8 mouse cellular contexts compared by ENCODE assay signal in the genomic region with DNA sequence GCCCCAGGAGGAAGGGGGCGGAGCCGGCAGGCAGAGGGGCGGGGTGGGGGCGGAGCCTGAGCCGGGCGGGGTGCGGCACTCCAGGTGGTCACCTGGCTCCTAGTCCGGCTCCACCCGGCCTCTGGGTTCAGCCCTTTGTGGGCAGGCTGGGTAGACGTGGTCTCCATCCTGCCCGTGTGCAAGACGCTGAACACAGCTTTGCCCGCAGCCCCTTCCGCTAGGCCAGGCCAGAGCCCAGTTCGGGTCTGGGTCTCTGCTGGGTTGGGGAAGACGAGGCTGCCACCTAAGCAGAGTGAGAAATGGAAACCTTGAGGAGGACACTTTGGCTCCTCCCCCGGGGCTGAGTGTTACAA.
A peak's percentile ranks its signal among the peaks of the same experiment; 100 is the strongest.
DNase-seq lines count a peak whose midpoint lies in the region; ATAC-seq and TF ChIP-seq lines count a peak whose summit lies in the region.

No protein-coding gene starts in this region.

- no peaks in the 10 kb centered on the region for H3K9me3 ChIP-seq in neural tube, embryonic 11.5 days (ENCODE audit: control insufficient read depth, low read length)
- H3K9me3 ChIP-seq in limb, embryonic 15.5 days: no peaks in the 10 kb centered on the region
- no peaks in the 10 kb centered on the region for H3K9me3 ChIP-seq in stomach, postnatal 0 days (ENCODE audit: control insufficient read depth, low read length)

- no peak overlapping the region for H3K27ac ChIP-seq in cerebellum, adult 2 months (ENCODE audit: insufficient read depth, low read length)
- no peak overlapping the region for H3K27ac ChIP-seq in neural tube, embryonic 11.5 days (ENCODE audit: low read depth, low read length)
- peak overlapping the region; percentile 95 for H3K27ac ChIP-seq in limb, embryonic 15.5 days
- H3K27ac ChIP-seq in stomach, postnatal 0 days (replicated peaks): peak overlapping the region; percentile 56

- H3K4me2 ChIP-seq in neural tube, embryonic 11.5 days (ENCODE audit: low read depth): peak overlapping the region; percentile 98
- peak overlapping the region; percentile 90 for H3K4me2 ChIP-seq in limb, embryonic 15.5 days
- peak overlapping the region; percentile 92 for H3K4me2 ChIP-seq in stomach, postnatal 0 days (replicated peaks; ENCODE audit: low read depth)

- no peak for DNase-seq in cerebellum, adult 2 months
- no peak for DNase-seq in cerebellum, adult 9-11 months
- no peak for DNase-seq in neural tube, embryonic 11.5 days (ENCODE audit: low spot score)
- DNase-seq in neural tube, embryonic 10.5 days (ENCODE audit: extremely low spot score, low spot score): no peak
- DNase-seq in stomach, postnatal 0 days (ENCODE audit: low spot score): no peak
- DNase-seq in left cerebral cortex, postnatal 14 days (ENCODE audit: low spot score in 2 of 2): no peak

- peak; percentile 70 for ATAC-seq in neural tube, embryonic 11.5 days (ENCODE audit: insufficient read depth, low FRiP score, low TSS enrichment)
- peak; percentile 66 for ATAC-seq in limb, embryonic 15.5 days (ENCODE audit: insufficient number of reproducible peaks, low FRiP score, low TSS enrichment, low read depth)
- peak; percentile 92; the same call in 1 of the 2 replicates for ATAC-seq in stomach, postnatal 0 days (ENCODE audit: low FRiP score, low TSS enrichment)
- no peak for ATAC-seq in CD4-positive, CD25-positive, alpha-beta regulatory T cell, adult 4 months

- TF ChIP-seq CTCF in cerebellum, adult 2 months (IDR thresholded peaks at IDR 0.05; ENCODE audit: borderline replicate concordance, insufficient read depth, low read depth, low read length): no peak
- no peak for TF ChIP-seq CTCF in stomach, postnatal 0 days (IDR thresholded peaks at IDR 0.05; ENCODE audit: low read depth)

- intact Hi-C loops in left cerebral cortex, postnatal 14 days (cut with DNase I): loop anchor here (5.0 kb wide), 1 partner anchor 91 kb away; no protein-coding TSS in a partner anchor

- H3K9ac ChIP-seq in neural tube, embryonic 11.5 days (ENCODE audit: low read length): peak overlapping the region; percentile 69
- H3K9ac ChIP-seq in limb, embryonic 15.5 days: no peak overlapping the region
- peak overlapping the region; percentile 56; the same call in 1 of the 2 replicates for H3K9ac ChIP-seq in stomach, postnatal 0 days (ENCODE audit: low read length)

- no peaks in the 10 kb centered on the region for H3K27me3 ChIP-seq in cerebellum, adult 2 months (ENCODE audit: control insufficient read depth, insufficient read depth, low read length)
- H3K27me3 ChIP-seq in neural tube, embryonic 11.5 days (ENCODE audit: control insufficient read depth, insufficient read depth, low read length): no peaks in the 10 kb centered on the region
- no peaks in the 10 kb centered on the region for H3K27me3 ChIP-seq in limb, embryonic 15.5 days
- H3K27me3 ChIP-seq in stomach, postnatal 0 days (ENCODE audit: control insufficient read depth, insufficient read depth, low read length): no peaks in the 10 kb centered on the region

- H3K36me3 ChIP-seq in neural tube, embryonic 11.5 days (ENCODE audit: control insufficient read depth, insufficient read depth, low read length): no peaks in the 10 kb centered on the region
- no peaks in the 10 kb centered on the region for H3K36me3 ChIP-seq in limb, embryonic 15.5 days
- no peaks in the 10 kb centered on the region for H3K36me3 ChIP-seq in stomach, postnatal 0 days (ENCODE audit: control insufficient read depth, insufficient read depth, low read length)

- peak overlapping the region; percentile 41 for H3K4me3 ChIP-seq in cerebellum, adult 2 months (replicated peaks; ENCODE audit: insufficient read depth, low read depth, low read length)
- H3K4me3 ChIP-seq in neural tube, embryonic 11.5 days (ENCODE audit: low read depth, low read length): peak overlapping the region; percentile 66
- H3K4me3 ChIP-seq in limb, embryonic 15.5 days: peak overlapping the region; percentile 92
- H3K4me3 ChIP-seq in stomach, postnatal 0 days (ENCODE audit: low read depth, low read length): peak overlapping the region; percentile 80

- H3K4me1 ChIP-seq in cerebellum, adult 2 months (ENCODE audit: control insufficient read depth, insufficient read depth, low read length): 0 out of 2 replicates have a peak, but pooled peaks cover 3% of the 10 kb centered on the region
- peaks cover 10% of the 10 kb centered on the region for H3K4me1 ChIP-seq in neural tube, embryonic 11.5 days (ENCODE audit: control insufficient read depth, insufficient read depth, low read length)
- peaks cover 17% of the 10 kb centered on the region for H3K4me1 ChIP-seq in limb, embryonic 15.5 days
- H3K4me1 ChIP-seq in stomach, postnatal 0 days (replicated peaks; ENCODE audit: control insufficient read depth, insufficient read depth): no peaks in the 10 kb centered on the region

- TF ChIP-seq POLR2A in cerebellum, adult 2 months (IDR thresholded peaks at IDR 0.05; ENCODE audit: borderline replicate concordance, insufficient read depth, low read length): no peak

- 3% methylated on average over 17 of the region's 17 CpGs for WGBS in cerebellum, adult 2 months
- 3% methylated on average over 17 of the region's 17 CpGs for WGBS in neural tube, embryonic 11.5 days
- WGBS in limb, embryonic 15.5 days: 3% methylated on average over 10 of the region's 17 CpGs
- 7% methylated on average over 16 of the region's 17 CpGs for WGBS in stomach, postnatal 0 days

- no peak for TF ChIP-seq EP300 in stomach, postnatal 0 days (optimal IDR thresholded peaks at IDR 0.05)

Comparison
In these comparisons a context has a peak if more than half of its experiments do, and no peak if none do; other contexts are left out.
1. H3K27ac ChIP-seq: peak in limb, embryonic 15.5 days (single experiment) and stomach, postnatal 0 days (single experiment); none in cerebellum, adult 2 months (single experiment) and neural tube, embryonic 11.5 days (single experiment).
2. H3K4me3 ChIP-seq: peak in every context shown above with its lines; median percentile 92 in limb, embryonic 15.5 days; 80 in stomach, postnatal 0 days; 66 in neural tube, embryonic 11.5 days; 41 in cerebellum, adult 2 months.
3. Peak in every context shown above with its lines, with median percentiles within 50 percentile points of each other: H3K4me2 ChIP-seq.